Mouse (Mus musculus) embryonic fibroblast, embryonic 13.5 days (primary cell): ENCODE measurements at regions not wholly inside any gene's neighbourhood (a gene's known extent, or its start where the extent isn't known, plus 50 kb on each side); places are given as distances from the start of the nearest gene placed in this dataset.

Source experiments
- H3K27ac ChIP-seq: 2 replicates; pipeline ENCODE4 v1.5.1; 2012; ENCODE audit warnings: low read length, control low read depth, inconsistent platforms; ENCODE audit not compliant: insufficient read depth
- H3K4me1 ChIP-seq: 2 replicates; pipeline ENCODE4 v1.6.1; 2011; ENCODE audit warnings: low read length; ENCODE audit not compliant: control insufficient read depth, insufficient read depth
- H3K4me3 ChIP-seq: 2 replicates; pipeline ENCODE4 v1.5.1; 2011; ENCODE audit warnings: mild to moderate bottlenecking, control low read depth, low read length; ENCODE audit not compliant: insufficient read depth
- CTCF ChIP-seq: IDR thresholded peaks from 2 replicates; pipeline ENCODE4 v1.5.1; 2011; ENCODE audit warnings: mild to moderate bottlenecking, control low read depth, low read length, moderate library complexity, borderline replicate concordance; ENCODE audit not compliant: insufficient read depth
- POLR2A ChIP-seq: IDR thresholded peaks from 2 replicates; pipeline ENCODE4 v1.6.1; 2011; ENCODE audit warnings: low read depth, mild to moderate bottlenecking, control low read depth, low read length, moderate library complexity

- Histone ChIP-seq H3K4me1 (no peaks in the 10 kb centered on the region), H3K4me3 (no peak overlapping the region), H3K27ac (no peak overlapping the region)
- TF ChIP-seq CTCF: no peak
- TF ChIP-seq POLR2A: no peak
Observed at GRCm38 (mm10) chr8:91872278-91873115, 70.6 kb upstream of the Irx3 start.

- Histone ChIP-seq H3K4me3 (no peak overlapping the region), H3K4me1 (no peaks in the 10 kb centered on the region), H3K27ac (no peak overlapping the region)
- TF ChIP-seq POLR2A: no peak
- TF ChIP-seq CTCF: no peak
Observed at GRCm38 (mm10) chr8:91867069-91867468, 65.2 kb upstream of the Irx3 start.

- Histone ChIP-seq H3K27ac (no peak overlapping the region), H3K4me3 (no peak overlapping the region), H3K4me1 (no peaks in the 10 kb centered on the region)
- TF ChIP-seq POLR2A: no peak
- TF ChIP-seq CTCF: no peak
Observed at GRCm38 (mm10) chr8:91866076-91866475, 64.2 kb upstream of the Irx3 start.

DNA sequence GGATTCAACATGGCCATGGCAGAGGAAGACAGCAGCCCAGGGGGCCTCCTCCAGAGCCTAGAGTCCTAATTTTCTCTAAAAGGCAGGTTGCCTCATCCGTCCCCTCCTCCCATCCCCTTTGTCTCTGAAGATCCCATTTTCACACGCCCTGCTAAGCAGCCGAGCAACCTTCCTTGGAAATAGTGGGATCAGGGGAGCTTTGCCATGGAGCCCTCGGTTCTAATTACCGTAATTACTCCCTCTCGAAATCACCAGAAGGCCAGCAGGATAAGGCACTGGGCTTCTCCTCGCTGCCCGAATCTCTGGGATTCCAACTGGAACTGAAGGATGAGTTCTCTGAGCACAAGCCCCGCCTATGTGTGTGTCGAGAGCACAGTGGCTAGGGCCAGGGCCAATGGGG lies 63.5 kb upstream of the Irx3 start:
- no peak for TF ChIP-seq CTCF
- no peak for TF ChIP-seq POLR2A
- no peak overlapping the region for H3K27ac ChIP-seq
- H3K4me1 ChIP-seq: no peaks in the 10 kb centered on the region
- no peak overlapping the region for H3K4me3 ChIP-seq

DNA sequence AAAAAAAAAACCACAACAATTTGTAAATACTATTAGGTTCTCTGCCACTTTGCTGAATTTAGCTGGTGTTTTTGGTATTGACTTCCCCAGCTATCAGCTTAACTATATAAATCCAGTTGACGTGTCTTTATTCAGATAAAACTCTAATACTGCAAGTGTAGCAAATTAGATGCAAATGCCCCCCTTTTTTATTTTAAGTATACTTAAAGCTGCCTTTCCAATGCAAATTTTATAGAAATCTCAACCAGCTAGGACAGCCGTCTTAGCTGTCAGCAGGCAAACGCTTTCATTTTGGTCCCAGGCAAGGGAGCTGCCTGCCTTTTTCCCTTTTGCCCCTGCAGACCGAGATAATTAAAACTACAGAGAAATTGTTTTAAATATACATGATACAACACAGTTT lies 61.6 kb upstream of the Irx3 start:
- TF ChIP-seq CTCF: no peak
- no peak for TF ChIP-seq POLR2A
- Histone ChIP-seq H3K4me1 (no peaks in the 10 kb centered on the region), H3K4me3 (no peak overlapping the region), H3K27ac (no peak overlapping the region)

- Histone ChIP-seq H3K4me1 (no peaks in the 10 kb centered on the region), H3K4me3 (no peak overlapping the region), H3K27ac (no peak overlapping the region)
- TF ChIP-seq POLR2A (no peak), CTCF (no peak)
Observed at GRCm38 (mm10) chr8:91855881-91856280, 54.0 kb upstream of the Irx3 start.

DNA sequence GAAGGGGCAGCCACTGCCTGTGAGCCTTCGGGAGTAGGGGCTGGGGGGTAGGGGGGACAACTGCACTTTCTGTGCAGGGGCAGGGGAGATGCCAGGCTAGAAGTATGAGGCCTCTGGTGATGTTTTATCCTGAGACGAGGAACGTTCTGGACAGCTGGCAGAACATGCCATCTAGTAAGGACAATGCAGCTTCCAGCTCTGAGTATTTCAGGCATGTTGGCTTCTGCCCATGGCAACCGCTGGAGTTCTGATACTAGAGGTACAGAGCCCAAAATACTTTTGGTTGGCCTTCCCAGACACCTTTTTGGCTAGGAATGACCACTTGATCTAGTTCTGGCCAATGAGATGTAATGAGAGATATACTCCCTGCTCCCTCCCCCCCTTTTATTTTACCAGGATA lies 52.5 kb upstream of the Irx3 start:
- no peak overlapping the region for H3K27ac ChIP-seq
- no peak overlapping the region for H3K4me3 ChIP-seq
- no peaks in the 10 kb centered on the region for H3K4me1 ChIP-seq
- no peak for TF ChIP-seq POLR2A
- TF ChIP-seq CTCF: no peak

DNA sequence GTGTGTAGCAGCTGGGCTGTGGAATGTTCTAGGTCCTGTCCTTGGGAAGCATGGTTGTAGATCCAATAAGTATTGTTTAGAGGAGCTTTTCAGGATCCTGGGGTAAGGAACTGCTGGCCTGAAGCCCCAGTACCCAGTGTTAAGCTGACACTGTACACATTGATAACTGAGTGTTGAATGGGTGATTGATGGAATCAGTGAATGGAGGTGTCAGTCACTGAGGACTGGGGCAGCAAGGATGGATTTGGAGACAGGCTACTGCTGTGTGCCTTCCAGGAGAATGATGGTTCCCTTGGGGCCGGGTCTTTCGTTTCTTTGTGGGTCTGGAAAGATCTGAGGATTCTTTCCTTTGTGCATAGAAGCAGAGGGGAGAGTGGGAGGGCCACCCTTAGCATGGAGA lies 51.9 kb upstream of the Irx3 start:
- H3K4me3 ChIP-seq: no peak overlapping the region
- TF ChIP-seq CTCF (no peak), POLR2A (no peak)
- no peak overlapping the region for H3K27ac ChIP-seq
- H3K4me1 ChIP-seq: no peaks in the 10 kb centered on the region

DNA sequence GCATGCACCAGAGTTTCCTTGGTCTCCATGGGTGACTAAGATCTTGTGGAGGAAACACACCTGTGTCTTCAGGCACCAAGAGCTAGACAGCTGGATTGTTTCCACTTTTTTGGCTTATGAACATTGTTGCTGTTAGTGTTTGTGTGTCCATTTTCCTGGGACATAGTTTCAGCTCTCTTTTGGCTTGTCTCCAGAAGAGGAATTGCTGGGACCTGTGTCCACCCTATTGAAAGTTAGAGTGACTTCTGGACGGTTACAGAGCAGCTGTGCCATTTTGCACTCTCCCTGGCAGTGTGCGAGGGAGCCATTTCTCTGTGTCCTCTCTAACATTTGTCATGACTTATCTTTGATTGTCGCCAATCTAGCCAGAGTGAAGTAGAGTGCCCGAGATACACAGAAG lies 51.5 kb upstream of the Irx3 start:
- no peak overlapping the region for H3K4me3 ChIP-seq
- no peaks in the 10 kb centered on the region for H3K4me1 ChIP-seq
- TF ChIP-seq CTCF (no peak), POLR2A (no peak)
- H3K27ac ChIP-seq: no peak overlapping the region
